Mouse (Mus musculus): ENCODE results near the gene Ppdpf.
A peak's percentile ranks its signal among the peaks of the same experiment; 100 is the strongest.
"Not testable (repeated sequence)": the region's sequence is repeated elsewhere in the genome, so short reads cannot be mapped to it uniquely, and the experiment has no call there.

The Ppdpf gene

DNA sequence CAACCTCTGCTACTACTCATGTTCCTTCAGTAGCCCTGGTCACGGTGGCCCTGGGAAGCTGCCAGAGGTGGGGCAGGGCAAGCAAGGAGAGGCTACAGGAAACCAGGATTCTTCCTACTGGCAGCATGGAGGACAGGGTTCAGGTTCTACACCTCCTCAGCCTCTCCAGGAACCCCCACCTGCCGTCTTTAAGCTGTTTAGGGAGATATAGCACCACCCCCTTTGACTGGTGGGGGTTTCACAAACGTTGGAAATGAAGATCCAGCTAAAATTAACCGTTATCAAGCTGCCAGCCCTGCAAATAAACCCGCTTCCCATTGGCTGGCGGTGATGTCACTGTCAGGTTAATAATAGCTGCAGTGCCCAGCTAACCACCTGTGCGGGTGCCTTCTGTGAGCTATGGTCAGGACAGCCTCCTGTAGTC lies 27.9 kb upstream of the Ppdpf start:
- DNase-seq (ENCODE audit: low spot score) = no peak

DNA sequence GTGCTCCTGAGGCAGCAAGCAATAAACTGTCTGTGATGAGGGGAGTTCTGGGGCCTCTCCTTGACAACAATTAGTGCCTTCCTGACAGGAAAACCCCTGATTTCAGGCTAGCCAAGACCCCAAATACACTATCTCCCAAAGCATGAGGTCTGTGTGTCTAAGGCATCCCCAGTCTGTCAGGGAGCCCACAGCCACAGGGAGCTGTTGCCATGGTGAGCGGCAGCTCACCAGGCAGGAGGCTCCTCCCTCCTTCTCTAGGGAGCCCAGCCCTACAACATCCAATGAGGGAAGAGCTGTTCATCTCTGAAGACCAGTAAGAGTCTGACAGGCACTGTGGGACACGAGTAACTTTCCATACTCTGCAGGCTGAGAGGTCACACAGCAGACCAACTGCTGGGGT lies 27.3 kb upstream of the Ppdpf start:
- DNase-seq (ENCODE audit: low spot score) = peak; percentile 56

DNA sequence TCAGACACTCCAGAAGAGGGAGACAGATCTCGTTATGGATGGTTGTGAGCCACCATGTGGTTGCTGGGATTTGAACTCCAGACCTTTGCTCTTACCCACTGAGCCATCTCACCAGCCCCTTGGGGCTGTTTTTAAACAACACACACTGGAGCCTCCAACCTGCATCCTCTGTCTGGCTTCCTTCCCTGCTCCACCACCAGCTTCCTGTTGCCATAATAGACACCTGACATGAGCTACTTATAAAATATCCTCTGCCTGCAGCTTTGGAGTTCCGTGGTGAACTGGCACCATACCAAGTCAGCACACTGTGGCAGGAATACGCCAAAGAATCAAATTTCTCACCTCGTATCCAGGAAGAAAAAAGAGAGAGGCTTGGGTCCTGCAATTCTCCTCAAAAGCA lies 26.2 kb upstream of the Ppdpf start:
- no peak for DNase-seq (ENCODE audit: low spot score)

DNA sequence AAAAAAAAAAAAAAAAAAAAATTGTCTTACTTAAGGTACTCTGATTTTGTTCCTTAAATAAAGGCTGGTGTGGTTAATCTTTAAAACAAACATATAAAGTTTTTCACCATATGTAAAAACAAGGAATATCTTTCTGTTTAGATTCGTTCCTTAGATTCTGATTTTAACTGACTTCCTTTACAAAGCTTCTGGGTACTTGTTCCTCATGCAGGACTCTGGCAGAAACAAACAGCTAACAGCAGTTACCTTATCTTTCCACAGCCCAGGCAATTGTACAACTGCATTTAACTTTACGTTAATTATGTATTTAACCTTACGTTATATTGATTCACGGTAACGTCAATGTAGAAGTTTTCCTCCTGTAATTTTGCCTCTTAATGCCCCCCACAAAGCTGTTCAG lies 20.6 kb upstream of the Ppdpf start:
- DNase-seq (ENCODE audit: low spot score) = no peak

DNA sequence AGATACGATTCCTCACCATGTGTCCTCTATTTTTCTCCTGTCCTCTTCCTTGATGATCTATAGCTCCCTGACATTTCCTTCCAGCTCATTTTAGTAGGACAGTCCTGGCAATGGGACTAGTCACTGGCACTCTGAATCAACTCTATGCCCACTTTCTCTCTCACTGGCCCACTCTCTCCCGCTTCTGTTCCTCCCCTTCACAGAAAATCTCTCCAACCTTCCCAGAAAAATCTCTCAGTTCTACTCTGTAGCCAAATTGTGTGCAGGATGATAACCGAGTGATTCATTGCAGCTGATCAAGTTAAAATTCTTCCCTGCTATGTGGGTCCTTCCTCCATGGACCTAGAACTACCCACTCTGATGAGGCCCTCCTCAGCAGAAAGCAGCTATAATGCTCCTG lies 12.4 kb upstream of the Ppdpf start:
- DNase-seq (ENCODE audit: low spot score) = no peak

DNA sequence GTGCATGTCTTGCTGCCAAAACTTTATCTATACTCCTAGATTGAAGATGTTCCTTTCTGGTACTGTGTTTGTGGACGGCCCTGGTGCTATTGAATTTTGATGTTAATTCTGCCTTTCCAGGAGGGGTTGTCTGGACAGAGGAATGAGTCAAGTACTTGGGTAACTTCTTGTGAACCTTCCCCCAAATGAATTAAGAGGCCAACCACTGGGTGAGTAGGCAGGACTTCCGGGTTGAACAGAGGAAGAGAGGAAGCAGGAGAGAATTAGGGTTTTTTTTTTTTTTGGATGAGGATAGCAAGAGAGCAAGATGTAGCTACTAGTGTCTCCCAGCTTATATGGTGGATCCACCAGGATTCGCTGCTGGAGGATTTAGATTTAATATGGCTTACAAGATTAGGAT lies 9.0 kb upstream of the Ppdpf start:
- no peak for DNase-seq (ENCODE audit: low spot score)

DNA sequence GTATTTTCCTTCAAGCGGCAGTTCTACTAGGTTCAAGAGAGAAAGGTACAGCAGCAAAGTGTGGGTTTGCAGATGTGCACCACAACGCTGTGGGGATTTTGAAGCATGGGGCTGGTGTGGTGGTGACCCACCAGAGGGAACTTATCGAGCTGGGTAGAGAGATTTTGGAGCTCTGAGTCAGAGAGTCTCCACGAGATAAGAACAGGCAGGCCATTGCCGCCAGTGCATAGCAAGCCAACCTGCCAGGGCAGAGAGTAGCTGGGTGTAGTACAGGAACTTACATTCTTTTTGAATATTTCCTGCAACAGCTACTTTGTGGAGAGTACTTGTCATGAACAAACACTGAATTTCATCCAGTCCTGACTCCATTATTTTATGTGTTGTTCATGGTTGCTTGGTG lies 8.6 kb upstream of the Ppdpf start:
- no peak for DNase-seq (ENCODE audit: low spot score)

DNA sequence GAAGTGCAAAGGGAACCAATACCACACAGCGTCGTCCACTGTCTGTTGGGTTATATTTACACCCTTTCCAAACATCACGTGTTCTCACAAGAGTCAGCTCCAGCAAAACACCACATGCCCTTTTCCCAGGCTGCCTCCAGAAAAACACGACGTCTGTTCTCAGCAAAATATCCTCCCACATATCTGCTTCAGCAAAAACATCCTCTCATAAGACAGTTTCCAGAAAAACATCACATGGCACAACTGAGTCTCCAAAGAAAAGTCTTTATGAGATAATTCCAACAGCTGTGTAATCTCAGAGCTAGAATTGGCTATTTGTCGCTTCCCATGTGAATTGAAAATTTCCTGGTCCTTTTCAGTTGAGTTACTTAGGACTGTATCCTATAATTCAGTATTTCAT lies 6.1 kb upstream of the Ppdpf start:
- DNase-seq (ENCODE audit: low spot score) = no peak

DNA sequence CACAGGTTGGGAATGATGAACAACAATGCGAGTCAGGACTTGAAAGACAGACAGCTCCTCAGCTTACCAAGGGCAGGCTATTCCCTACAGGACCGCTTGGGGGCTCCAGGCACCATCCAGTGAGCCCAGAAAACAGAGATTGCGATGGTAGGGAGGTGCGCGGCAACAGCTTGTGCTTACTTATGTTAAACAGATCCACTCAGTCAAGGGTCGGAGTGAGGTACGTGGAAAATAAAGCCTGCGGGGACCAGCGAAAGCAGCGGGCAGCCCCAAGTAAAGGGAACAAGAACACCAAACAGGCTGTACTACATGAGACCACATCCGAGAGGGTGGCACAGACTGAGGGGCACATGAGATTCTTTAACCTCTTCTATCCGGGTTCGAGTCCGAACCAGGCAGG lies 412 bp upstream of the Ppdpf start:
- DNase-seq (ENCODE audit: low spot score) = peak; percentile 95

DNA sequence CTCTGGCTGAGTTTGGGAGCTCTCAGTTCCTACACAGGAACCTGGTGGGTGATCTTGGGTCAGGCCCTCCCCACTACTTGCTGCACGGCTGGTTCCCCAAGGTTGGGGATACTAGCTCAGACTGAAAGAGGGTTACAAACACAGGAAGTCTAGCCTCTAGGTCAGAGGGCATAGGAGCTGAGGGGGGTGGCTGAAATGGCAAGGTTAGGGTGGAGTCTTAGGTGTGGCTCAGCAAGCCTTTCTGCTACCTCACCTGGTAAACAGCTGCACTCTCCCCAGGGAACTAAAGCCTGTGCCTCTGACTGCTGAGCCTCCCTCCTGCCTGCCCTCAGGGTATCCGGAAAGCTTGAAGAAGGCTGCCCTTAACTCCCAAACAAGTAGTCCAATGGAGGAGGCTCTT lies 1.6 kb downstream of the Ppdpf start:
- peak; percentile 13 for DNase-seq (ENCODE audit: low spot score)

DNA sequence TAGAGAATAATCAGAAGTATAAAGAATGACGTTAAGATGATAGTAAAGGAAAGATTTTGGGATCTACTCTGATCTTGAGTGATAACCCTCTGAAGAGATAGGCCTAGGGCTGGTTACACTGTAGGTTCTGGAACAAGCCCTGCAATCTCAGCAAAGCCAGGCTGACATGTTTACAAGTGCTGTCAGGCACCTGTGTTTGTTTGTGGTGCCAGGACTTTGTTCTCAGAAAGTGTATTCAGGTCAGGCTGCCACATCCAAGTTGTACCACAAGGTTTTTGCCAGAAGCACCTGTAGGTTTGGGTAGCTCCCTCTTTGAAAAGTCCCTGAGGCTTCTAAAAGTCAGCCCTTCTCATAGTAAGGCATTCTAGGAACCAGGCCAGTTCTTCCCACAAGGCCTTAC lies 2.3 kb downstream of the Ppdpf start:
- no peak for DNase-seq (ENCODE audit: low spot score)

DNA sequence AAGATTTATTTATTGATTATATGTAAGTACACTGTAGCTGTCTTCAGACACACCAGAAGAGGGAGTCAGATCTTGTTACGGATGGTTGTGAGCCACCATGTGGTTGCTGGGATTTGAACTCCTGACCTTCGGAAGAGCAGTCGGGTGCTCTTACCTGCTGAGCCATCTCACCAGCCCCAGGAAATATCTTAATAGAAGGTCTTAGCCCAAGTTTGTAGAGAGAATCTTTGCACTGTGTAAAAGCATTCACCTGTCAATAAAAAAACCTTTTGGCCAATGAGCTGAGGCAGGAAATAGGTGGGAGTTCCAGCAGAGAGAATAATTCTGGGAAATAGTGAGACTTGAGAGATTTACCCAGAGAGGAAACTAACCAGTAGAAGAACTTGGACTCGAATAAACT lies 4.3 kb downstream of the Ppdpf start:
- not testable (repeated sequence) for DNase-seq (ENCODE audit: low spot score)

DNA sequence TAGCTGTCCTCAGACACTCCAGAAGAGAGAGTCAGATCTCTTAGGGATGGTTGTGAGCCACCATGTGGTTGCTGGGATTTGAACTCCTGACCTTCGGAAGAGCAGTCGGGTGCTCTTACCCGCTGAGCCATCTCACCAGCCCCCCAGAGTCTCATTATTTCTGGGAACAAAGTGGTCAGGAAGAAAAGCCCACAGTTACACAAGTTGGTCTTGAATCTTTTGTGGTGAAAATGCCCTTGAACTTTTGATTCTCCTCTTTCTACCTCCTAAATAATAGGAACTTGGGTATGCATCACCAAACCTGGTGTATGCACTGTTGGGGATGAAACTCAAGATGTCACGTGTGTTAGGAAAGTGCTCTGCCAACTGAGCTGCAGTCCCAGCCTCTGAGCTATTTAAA lies 4.9 kb downstream of the Ppdpf start:
- DNase-seq (ENCODE audit: low spot score) = no peak

DNA sequence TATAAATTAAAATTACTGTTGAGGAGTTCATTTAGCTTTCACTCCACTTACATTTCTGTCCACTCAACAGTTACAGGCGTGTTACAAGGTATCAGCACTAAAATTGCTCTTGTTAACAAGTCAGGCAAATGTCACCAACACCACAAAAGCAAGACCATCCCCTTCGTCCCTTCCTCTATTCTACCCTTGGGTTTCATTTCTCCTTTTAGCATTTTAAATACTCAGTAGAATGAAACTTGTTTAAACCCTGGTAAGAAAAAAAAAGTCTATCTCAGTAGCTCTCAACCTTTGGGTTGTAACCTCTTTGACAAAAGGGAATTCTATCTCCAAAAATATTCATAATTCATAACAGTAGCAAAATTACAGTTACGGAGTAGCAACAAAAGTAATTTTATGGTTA lies 6.0 kb downstream of the Ppdpf start:
- no peak for DNase-seq (ENCODE audit: low spot score)

DNA sequence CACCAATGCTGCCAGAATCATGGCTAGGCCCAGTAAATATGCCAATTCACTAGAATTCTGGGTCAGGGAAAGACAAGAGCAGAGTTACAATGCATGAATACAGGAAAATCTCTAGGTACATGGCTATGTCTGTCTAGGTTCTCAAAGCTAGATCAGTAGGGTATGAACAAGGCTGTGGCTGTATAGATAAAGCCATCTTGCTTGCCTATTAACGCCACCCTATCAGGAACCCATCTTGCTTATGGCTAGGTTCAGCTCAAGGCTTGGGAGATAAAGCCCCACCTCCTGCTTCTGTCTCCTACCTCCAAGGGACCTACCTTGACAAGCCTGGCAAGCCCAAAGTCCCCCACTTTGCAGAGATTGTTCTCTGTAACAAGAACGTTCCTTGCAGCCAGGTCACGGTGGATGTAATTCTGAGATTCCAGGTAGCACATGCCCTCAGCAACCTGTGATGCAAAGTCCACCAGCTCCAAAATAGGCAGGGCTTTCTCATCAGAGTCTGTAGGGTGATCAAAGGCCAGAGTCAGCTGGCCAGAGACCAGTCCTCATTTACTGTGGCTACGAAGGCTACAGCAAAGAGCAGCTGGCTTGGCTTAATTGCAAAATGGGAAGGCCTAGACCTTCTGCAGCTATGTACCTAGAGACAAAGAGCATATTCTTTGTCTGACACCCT lies 9.7 kb downstream of the Ppdpf start:
- no peak for DNase-seq (ENCODE audit: low spot score)

DNA sequence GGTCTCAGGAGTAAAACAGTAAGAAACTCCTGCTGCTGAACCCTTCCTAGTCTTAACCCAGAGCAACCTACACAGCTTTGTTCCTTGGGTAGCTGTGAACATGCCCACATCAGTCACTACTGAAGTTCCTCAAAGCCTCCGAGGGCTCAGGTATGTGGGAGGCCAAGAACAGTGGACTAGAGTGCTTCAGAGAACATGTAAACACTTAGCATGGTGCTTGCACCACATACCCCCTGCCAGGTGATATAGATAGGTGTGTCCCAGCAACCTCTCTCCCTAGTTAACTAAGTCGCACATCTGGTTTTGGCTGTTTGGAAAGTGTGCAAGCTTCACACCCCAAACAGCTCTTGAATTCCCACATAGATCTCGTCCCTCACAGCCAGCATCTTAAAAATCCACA lies 14.6 kb downstream of the Ppdpf start:
- DNase-seq (ENCODE audit: low spot score) = no peak

DNA sequence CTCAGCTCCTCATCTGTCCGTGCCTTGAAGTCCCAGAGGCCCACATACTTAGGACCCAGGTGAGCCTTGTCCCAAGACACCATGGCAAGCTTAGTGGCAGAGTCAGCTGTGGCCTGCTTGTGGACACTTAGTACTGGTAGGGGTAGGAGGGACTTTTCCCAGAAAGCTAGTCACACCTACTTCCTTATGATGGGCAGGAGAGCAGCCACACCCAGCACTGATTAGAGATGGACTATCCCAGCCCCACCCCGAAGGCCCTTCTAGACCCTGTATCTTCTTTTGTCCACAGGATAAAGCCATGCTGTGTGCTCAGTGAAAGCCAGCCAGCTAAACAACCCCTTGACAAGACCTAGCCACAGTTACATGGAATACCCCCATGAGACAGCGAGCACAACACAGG lies 15.4 kb downstream of the Ppdpf start, which contains the start of gene Ptk6:
Gene Ptk6 (minus strand): TSS at position 368 of the 400 bp plus-strand sequence.
- DNase-seq (ENCODE audit: low spot score) = no peak

DNA sequence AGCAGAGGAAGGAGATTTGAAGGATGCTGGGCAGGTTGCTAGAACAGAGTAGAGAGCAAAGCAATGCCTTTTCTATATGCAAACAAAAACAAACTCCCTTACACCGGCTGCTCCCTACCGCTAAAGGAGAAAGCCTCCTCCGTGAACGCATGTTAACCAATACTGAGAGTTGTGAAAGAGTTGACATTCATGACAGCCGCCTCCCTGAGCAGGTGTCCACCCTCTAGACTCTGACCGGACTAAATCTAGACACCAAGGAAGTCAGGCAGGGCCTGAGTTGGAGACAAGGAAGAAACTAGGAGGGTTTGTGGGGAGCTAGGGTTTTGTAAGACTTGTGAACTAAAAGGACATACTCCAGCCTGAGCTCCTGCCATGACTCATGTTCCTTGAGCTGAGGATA lies 15.8 kb downstream of the Ppdpf start:
- no peak for DNase-seq (ENCODE audit: low spot score)

DNA sequence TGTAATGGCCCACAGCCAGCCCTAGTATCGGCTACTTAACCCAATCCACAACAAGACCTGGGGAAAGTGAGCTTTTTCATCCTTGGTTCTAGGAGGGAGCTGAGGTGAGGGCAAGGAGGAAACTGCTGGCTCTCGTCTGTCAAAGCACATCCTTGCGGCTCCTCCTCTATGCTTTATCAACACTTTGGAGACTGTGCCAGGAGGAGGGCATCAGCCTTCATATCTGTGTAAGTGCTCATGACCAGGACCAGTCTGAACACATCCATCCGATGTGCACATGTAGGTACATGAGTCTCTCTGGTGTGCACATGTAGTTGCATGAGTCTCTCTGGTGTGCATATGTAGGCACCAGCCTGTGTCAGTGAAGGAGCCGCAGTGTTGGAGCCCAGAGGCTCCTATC lies 18.6 kb downstream of the Ppdpf start:
- no peak for DNase-seq (ENCODE audit: low spot score)

DNA sequence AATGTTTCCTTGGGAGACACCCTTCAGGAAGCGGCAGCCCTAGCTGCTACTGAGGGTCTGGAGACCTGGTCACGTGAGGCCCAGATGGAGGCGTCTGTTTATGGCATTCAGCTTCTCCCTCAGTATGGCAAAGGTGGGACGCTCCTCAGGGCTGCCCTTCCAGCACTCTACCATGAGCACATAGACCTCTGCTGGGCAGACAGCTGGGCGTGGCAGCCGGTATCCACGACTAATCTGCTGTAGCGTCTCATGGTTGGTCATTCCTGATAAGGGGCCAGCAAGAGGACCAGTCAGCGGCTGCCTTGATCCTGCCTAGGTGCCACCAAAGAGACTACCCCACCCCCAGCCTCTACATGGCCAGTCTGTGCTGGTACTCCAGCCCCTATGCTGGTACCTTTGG lies 19.1 kb downstream of the Ppdpf start:
- no peak for DNase-seq (ENCODE audit: low spot score)

DNA sequence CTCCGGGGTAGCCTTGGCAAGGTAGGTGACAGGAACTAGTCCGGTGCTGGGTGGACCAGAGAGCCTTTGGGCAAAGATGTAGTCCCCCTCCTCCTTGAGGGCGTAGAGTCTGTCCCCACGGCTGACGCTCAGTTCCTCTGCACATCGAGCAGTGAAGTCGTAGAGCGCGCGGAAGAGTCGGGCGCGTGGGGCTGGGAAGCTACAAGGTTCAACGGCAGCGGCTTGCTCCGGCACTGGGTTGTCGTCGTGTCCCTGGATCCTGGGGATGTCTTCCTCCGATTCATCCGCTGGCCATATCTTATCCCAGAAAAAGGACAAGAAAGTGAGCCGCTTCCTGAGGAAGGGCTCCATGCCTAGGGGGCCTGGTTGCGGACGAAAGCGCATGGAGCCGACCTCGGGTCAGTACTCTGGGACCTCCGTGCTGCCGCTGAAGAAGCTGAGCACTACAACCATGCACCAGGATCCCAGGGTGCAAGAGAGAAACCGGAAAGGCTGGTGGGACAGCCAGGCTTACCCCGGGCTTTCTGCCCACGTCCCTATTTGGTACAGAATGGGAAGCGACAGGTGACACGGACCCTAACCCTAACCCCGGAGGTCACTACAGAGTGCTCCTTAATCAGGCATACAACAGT lies 25.5 kb downstream of the Ppdpf start:
- DNase-seq (ENCODE audit: low spot score) = peak; percentile 47

DNA sequence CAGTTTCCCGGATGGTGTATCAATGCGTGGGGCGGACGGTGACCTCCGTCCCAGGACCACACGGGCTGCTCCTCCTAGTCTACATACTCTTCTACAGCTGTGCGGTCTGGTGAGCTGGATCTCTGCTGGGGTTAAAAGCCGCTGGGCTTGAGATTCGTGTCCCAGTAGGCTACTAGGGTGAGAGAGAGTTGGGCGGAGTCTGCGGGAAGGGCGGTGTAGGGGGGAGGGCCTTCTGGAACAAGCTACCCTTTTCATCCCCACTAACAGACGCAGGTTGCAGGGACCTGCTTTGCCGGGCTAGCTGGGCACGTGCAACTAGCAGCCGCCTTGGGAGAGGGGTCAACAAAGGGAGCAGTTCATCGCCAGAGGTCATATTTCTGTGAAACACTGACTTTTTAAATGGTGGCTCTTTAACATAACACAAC lies 26.0 kb downstream of the Ppdpf start, which contains the start of gene Srms:
Gene Srms (minus strand): TSS at position 165 of the 425 bp plus-strand sequence.
- peak; percentile 53 for DNase-seq (ENCODE audit: low spot score)

DNA sequence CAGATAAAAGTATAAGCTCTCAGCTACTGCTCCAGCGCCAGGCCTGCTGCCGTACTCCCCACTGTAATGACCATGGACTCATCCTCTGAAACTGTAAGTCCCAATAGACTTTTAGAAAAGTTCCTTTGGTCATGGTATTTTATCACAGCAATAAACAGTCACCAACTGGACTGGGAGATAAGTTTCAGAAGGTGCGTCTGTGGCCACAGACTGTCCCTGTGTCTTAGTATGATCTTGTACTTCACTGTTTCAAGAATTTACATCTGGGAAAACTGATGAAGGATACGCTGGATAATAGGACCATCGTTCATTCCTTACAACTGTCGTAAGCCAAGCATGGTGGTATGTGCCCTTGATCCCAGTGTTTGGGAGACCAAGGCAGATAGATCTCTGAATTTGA lies 29.0 kb downstream of the Ppdpf start:
- DNase-seq (ENCODE audit: low spot score) = no peak

DNA sequence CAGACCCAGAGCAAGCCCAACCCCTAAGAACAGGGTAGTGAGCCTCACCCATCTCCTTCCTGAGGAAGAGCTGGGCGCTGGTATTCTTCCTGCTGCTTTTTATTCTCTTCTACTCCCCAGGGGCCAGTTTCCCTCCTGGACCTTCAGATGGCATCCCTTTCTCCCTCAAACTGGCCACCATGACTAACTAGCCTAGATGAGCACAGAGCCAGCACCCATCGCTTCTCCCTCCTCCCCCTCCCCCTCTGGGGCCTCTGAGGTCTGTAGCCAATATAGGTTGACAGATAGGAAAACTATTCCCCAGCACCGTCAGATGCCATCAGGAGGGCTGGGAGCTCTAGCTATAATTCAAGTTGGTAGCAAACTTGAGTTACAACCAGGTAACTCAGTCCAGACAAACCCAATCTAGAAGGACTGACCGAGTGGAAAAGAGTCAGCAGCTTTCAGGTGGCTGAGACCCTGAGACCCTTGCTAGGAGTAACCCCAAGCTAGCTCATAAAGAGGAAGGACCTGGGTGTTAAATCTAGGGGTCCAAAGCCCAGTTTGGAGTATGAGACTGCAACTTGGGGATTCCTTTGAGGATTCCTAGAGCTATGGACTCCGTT lies 31.9 kb downstream of the Ppdpf start:
- DNase-seq (ENCODE audit: low spot score) = no peak
